Mouse (Mus musculus): ENCODE data around the gene Chrna10. TPM values are rescaled to one million over a fixed set of nuclear protein-coding genes. Genes with fewer than 3 reads are reported as not detected.

The Chrna10 gene
- polyA plus RNA-seq, 1 experiment from 2014 or later: not detected

DNA sequence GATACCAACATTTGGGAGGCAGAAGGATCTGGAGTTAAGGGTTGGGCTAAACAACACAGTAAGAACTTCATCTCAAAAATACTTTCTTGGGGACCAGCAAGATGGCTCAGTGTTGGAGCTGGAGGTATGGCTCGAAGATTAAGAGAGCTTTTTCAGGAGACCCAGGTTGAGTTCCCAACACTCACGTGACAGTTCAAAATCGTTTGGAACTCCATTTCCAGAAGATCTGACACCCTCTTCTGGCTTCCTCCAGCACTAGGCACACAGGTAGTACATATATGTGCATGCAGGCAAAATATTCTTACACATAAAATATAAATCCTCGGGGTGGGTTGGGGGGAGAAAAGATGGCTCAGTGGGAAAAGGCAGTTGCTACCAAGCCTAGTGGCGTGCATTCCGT lies 50.3 kb downstream of the Chrna10 start:
- no peaks in the 10 kb centered on the region for H3K27me3 ChIP-seq (replicated peaks; ENCODE audit: control insufficient read depth, insufficient read depth, low read length)

DNA sequence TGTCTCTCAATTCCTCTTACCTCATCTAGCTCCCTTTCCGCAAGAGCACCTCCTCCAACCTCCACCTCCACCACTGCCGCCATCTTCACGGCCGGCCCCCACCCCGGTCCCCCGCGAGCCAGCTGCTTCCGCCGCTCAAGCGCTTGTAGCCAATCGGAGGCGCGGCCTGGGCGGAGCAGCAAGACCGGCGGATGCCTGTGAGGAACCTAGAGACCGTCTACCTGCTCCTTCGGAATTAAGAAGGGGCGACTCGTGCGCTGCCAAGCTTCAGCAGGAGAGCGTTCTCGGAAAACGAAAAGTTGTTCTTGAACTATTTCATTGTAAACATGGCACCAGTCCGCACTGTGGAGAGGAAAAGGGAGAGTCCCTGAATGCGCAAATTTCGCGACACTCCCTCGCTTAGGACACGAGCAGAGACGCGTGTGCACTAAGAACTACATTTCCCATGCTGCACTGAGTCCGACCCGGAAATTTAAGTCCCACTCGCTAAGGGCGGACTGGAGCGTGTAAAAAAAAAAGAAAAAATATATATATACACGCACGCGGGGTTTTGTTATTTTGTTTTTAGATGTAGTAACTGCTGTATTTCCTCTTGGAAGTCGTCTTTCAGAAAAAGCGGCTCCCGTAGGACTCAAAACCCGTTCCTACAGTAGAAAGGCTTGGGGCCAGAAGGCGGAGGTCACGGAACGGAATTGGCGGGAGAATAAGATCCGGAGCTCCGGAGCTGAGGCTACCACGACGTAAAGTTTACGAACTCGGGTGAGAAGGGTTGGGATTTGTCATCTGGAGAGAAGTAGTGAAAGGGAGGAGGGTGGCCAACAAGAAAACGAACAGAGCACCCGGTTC lies 51.4 kb downstream of the Chrna10 start, which contains the start of the genes Rnf121, Xndc1 and Xntrpc:
Rnf121 (minus strand) TSS at position 424 of the 846 bp plus-strand sequence.
Xndc1 (plus strand) TSS at position 466 of the 846 bp plus-strand sequence.
Xntrpc (plus strand) TSS at position 668 of the 846 bp plus-strand sequence.
- H3K4me3 ChIP-seq (ENCODE audit: low read depth, low read length): peak within 1 kb of the TSS; percentile 68
- DNase-seq (ENCODE audit: low spot score): peak; percentile 97
- H3K27ac ChIP-seq (ENCODE audit: low read depth, low read length): peak within 1 kb of the TSS; percentile 73
- no peaks in the 10 kb centered on the region for H3K27me3 ChIP-seq (replicated peaks; ENCODE audit: control insufficient read depth, insufficient read depth, low read length)
- no peaks in the 10 kb centered on the region for H3K9me3 ChIP-seq (replicated peaks; ENCODE audit: control insufficient read depth, low read length)
- H3K4me1 ChIP-seq (ENCODE audit: control insufficient read depth, insufficient read depth, low read length): peaks cover 17% of the 10 kb centered on the region
- peak within 1 kb of the TSS; percentile 79 for H3K4me2 ChIP-seq (ENCODE audit: low read length)
- H3K9ac ChIP-seq (ENCODE audit: low read length): peak within 1 kb of the TSS; percentile 74
- peak; percentile 100 for ATAC-seq
- under 1% methylated on average over 56 of the region's 56 CpGs for WGBS
- 0 out of 2 replicates have a peak, but pooled peaks cover 3% of the 10 kb centered on the region for H3K36me3 ChIP-seq (ENCODE audit: control insufficient read depth, insufficient read depth, low read length)

More for the DNA sequence above, 50.3 kb downstream of the Chrna10 start:
- WGBS: 78% methylated on average over 6 of the region's 6 CpGs
- no peak for DNase-seq (ENCODE audit: low spot score)
- Histone ChIP-seq H3K4me1 (ENCODE audit: control insufficient read depth, insufficient read depth, low read length) (peaks cover 17% of the 10 kb centered on the region), H3K4me3 (ENCODE audit: low read depth, low read length) (peak overlapping the region; percentile 68), H3K4me2 (ENCODE audit: low read length) (peak overlapping the region; percentile 79), H3K27ac (ENCODE audit: low read depth, low read length) (no peak overlapping the region), H3K36me3 (ENCODE audit: control insufficient read depth, insufficient read depth, low read length) (peaks cover 7% of the 10 kb centered on the region), H3K9ac (ENCODE audit: low read length) (peak overlapping the region; percentile 74), H3K9me3 (replicated peaks; ENCODE audit: control insufficient read depth, low read length) (no peaks in the 10 kb centered on the region)
- ATAC-seq: no peak

DNA sequence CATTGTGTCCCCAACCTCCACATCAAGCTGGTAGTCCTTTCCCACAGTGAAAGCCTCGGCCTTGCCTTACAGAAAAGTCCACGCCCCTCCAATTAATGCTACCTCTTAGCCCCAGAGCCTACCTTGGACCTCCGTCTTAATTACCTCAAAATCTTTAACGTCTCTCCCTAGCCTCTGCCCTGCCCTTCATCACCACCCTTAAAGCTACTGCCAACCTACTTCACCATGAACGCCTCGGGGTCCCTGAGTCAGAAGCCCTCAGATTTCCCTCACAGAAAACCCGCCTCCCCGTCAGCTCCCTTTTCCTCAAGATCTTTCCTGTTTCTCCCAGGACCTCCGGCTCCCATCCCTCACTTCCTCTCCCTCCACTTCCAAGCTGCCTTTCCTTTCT lies 52.0 kb downstream of the Chrna10 start:
- peak; percentile 19 for ATAC-seq
- 0% methylated on average over 9 of the region's 9 CpGs for WGBS

DNA sequence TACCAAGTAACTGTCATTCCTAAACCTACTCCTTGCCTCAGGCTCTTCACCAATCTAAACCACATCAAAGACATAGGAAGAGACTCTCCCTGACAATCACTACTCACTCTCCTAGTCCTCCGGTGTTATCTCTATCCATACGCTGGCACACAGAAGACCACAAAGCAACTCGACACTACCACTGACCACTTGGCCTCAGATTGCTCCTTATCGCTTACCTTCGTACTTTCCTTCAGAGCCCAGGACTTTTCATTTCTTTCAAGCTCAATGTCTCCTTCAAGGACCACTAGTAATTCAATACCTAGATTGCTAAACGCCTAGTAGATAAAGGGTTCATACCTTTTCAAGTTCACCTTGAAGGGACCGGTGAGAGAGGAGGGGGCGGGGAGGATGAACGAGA lies 52.7 kb downstream of the Chrna10 start:
- H3K9ac ChIP-seq (ENCODE audit: low read length): peak overlapping the region; percentile 74
- peak overlapping the region; percentile 79 for H3K4me2 ChIP-seq (ENCODE audit: low read length)
- DNase-seq (ENCODE audit: low spot score) (no peak), ATAC-seq (no peak)
- H3K36me3 ChIP-seq (ENCODE audit: control insufficient read depth, insufficient read depth, low read length): peaks cover 12% of the 10 kb centered on the region; the same call in 1 of the 2 replicates
- WGBS: 91% methylated on average over 9 of the region's 9 CpGs
- no peaks in the 10 kb centered on the region for H3K27me3 ChIP-seq (replicated peaks; ENCODE audit: control insufficient read depth, insufficient read depth, low read length)
- peaks cover 17% of the 10 kb centered on the region for H3K4me1 ChIP-seq (ENCODE audit: control insufficient read depth, insufficient read depth, low read length)
- H3K9me3 ChIP-seq (replicated peaks; ENCODE audit: control insufficient read depth, low read length): no peaks in the 10 kb centered on the region
- no peak overlapping the region for H3K27ac ChIP-seq (ENCODE audit: low read depth, low read length)
- peak overlapping the region; percentile 68 for H3K4me3 ChIP-seq (ENCODE audit: low read depth, low read length)

More for the DNA sequence above, 52.0 kb downstream of the Chrna10 start:
- peak overlapping the region; percentile 74 for H3K9ac ChIP-seq (ENCODE audit: low read length)
- H3K4me1 ChIP-seq (ENCODE audit: control insufficient read depth, insufficient read depth, low read length): peaks cover 17% of the 10 kb centered on the region
- peak overlapping the region; percentile 68 for H3K4me3 ChIP-seq (ENCODE audit: low read depth, low read length)
- peak overlapping the region; percentile 79 for H3K4me2 ChIP-seq (ENCODE audit: low read length)
- H3K27ac ChIP-seq (ENCODE audit: low read depth, low read length): peak overlapping the region; percentile 73
- H3K36me3 ChIP-seq (ENCODE audit: control insufficient read depth, insufficient read depth, low read length): 0 out of 2 replicates have a peak, but pooled peaks cover 6% of the 10 kb centered on the region
- H3K9me3 ChIP-seq (replicated peaks; ENCODE audit: control insufficient read depth, low read length): no peaks in the 10 kb centered on the region
- peak; percentile 17 for DNase-seq (ENCODE audit: low spot score)
- no peaks in the 10 kb centered on the region for H3K27me3 ChIP-seq (replicated peaks; ENCODE audit: control insufficient read depth, insufficient read depth, low read length)

DNA sequence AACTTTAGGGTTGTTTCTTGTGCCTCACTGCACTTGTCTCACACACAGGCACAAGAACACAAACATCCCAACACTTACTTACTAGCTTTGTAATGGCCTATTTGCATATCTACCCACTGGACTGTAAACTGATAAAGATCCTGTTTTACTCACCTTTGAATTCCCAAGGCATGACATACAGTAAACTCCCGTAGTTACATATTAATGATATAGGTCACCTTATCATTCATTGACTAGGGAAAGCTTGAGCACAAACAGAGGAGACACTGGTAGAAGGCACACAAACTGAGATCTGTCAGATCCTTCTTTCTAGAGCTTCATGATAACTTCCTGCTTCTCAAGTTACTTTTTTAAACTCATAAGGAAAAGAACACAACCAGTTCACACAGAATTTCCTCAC lies 54.4 kb downstream of the Chrna10 start:
- DNase-seq (ENCODE audit: low spot score) (no peak), ATAC-seq (no peak)
- Histone ChIP-seq H3K9ac (ENCODE audit: low read length) (no peak overlapping the region), H3K4me2 (ENCODE audit: low read length) (no peak overlapping the region), H3K4me1 (ENCODE audit: control insufficient read depth, insufficient read depth, low read length) (peaks cover 17% of the 10 kb centered on the region), H3K27me3 (replicated peaks; ENCODE audit: control insufficient read depth, insufficient read depth, low read length) (no peaks in the 10 kb centered on the region), H3K4me3 (ENCODE audit: low read depth, low read length) (no peak overlapping the region), H3K36me3 (ENCODE audit: control insufficient read depth, insufficient read depth, low read length) (peaks cover 20% of the 10 kb centered on the region), H3K9me3 (replicated peaks; ENCODE audit: control insufficient read depth, low read length) (no peaks in the 10 kb centered on the region), H3K27ac (ENCODE audit: low read depth, low read length) (no peak overlapping the region)
- 84% methylated on average over 1 of the region's 1 CpGs for WGBS

- no peak overlapping the region for H3K27ac ChIP-seq (ENCODE audit: low read depth, low read length)
- H3K27me3 ChIP-seq (replicated peaks; ENCODE audit: control insufficient read depth, insufficient read depth, low read length): no peaks in the 10 kb centered on the region
- WGBS: 89% methylated on average over 3 of the region's 3 CpGs
- H3K4me1 ChIP-seq (ENCODE audit: control insufficient read depth, insufficient read depth, low read length): peaks cover 14% of the 10 kb centered on the region
- DNase-seq (ENCODE audit: low spot score): no peak
- H3K9ac ChIP-seq (ENCODE audit: low read length): no peak overlapping the region
- no peak for ATAC-seq
- no peaks in the 10 kb centered on the region for H3K9me3 ChIP-seq (replicated peaks; ENCODE audit: control insufficient read depth, low read length)
- no peak overlapping the region for H3K4me2 ChIP-seq (ENCODE audit: low read length)
- no peak overlapping the region for H3K4me3 ChIP-seq (ENCODE audit: low read depth, low read length)
- H3K36me3 ChIP-seq (ENCODE audit: control insufficient read depth, insufficient read depth, low read length): peaks cover 24% of the 10 kb centered on the region
Measured at GRCm38 (mm10) chr7:102061353-102061752, 55.3 kb downstream of the Chrna10 start.

Other genes starting within 250 kb of the Chrna10 start
- 26.1 and 30.6 TPM in 2 replicates for gene Folr1, start 246.0 kb downstream of the Chrna10 start, polyA plus RNA-seq (2014; fragmentation: Nextera tagmentation; extraction: Ambion mirVana)
- gene Lamtor1, start 210.9 kb downstream of the Chrna10 start, polyA plus RNA-seq (2014; fragmentation: Nextera tagmentation; extraction: Ambion mirVana): 181 and 201 TPM in 2 replicates
- gene Tomt, start 210.5 kb downstream of the Chrna10 start, polyA plus RNA-seq (2014; fragmentation: Nextera tagmentation; extraction: Ambion mirVana): 0.18 and 0.36 TPM in 2 replicates
- gene Lrrc51, start 182.9 kb downstream of the Chrna10 start, polyA plus RNA-seq (2014; fragmentation: Nextera tagmentation; extraction: Ambion mirVana): 9.6 and 12.9 TPM in 2 replicates
- gene Numa1, start 182.7 kb downstream of the Chrna10 start, polyA plus RNA-seq (2014; fragmentation: Nextera tagmentation; extraction: Ambion mirVana): 72.4 and 74.4 TPM in 2 replicates
- gene Il18bp, start 98.1 kb downstream of the Chrna10 start, polyA plus RNA-seq (2014; fragmentation: Nextera tagmentation; extraction: Ambion mirVana): 2.0 and 2.9 TPM in 2 replicates
- gene Rnf121, start 51.4 kb downstream of the Chrna10 start, polyA plus RNA-seq (2014; fragmentation: Nextera tagmentation; extraction: Ambion mirVana): 33.9 and 35.2 TPM in 2 replicates
- gene Xndc1, start 51.3 kb downstream of the Chrna10 start, polyA plus RNA-seq (2014; fragmentation: Nextera tagmentation; extraction: Ambion mirVana): 19.0 and 23.5 TPM in 2 replicates
- 0.99 and 1.3 TPM in 2 replicates for gene Xntrpc, start 51.1 kb downstream of the Chrna10 start, polyA plus RNA-seq (2014; fragmentation: Nextera tagmentation; extraction: Ambion mirVana)
- not detected in 2 replicates for gene Trpc2, start 33.7 kb downstream of the Chrna10 start, polyA plus RNA-seq (2014; fragmentation: Nextera tagmentation; extraction: Ambion mirVana)
- 0.30 and 0.56 TPM in 2 replicates for gene Art1, start 15.1 kb downstream of the Chrna10 start, polyA plus RNA-seq (2014; fragmentation: Nextera tagmentation; extraction: Ambion mirVana)
- 0.98 and 1.0 TPM in 2 replicates for gene Art5, start 7.3 kb downstream of the Chrna10 start, polyA plus RNA-seq (2014; fragmentation: Nextera tagmentation; extraction: Ambion mirVana)
- gene Nup98, start 93.3 kb upstream of the Chrna10 start, polyA plus RNA-seq (2014; fragmentation: Nextera tagmentation; extraction: Ambion mirVana): 21.6 and 26.2 TPM in 2 replicates
- 53.3 and 54.1 TPM in 2 replicates for gene Pgap2, start 93.4 kb upstream of the Chrna10 start, polyA plus RNA-seq (2014; fragmentation: Nextera tagmentation; extraction: Ambion mirVana)
- gene Rhog, start 139.2 kb upstream of the Chrna10 start, polyA plus RNA-seq (2014; fragmentation: Nextera tagmentation; extraction: Ambion mirVana): 22.0 and 24.8 TPM in 2 replicates
- 6.5 and 8.8 TPM in 2 replicates for gene Stim1, start 151.0 kb upstream of the Chrna10 start, polyA plus RNA-seq (2014; fragmentation: Nextera tagmentation; extraction: Ambion mirVana)

All from forebrain, embryonic 14.5 days (tissue).